In genomic region chr1:134512584-134512983, GRCm38 (mm10) we compare ENCODE assay signal across 11 mouse cellular contexts. TPM values are rescaled to one million over a fixed set of nuclear protein-coding genes. Genes with fewer than 3 reads are reported as not detected.
DNase-seq lines count a peak whose midpoint lies in the region; ATAC-seq and TF ChIP-seq lines count a peak whose summit lies in the region.
"Had no signal": no experiment of that assay in that cellular context is flagged by ENCODE, and none has a peak within 500 bp of the region (broad histone marks: within the 10 kb centered on the region; RNA-seq: fewer than 3 reads in every experiment).

No protein-coding gene starts in this region.

- no peaks in the 10 kb centered on the region for H3K9me3 ChIP-seq in forebrain, embryonic 13.5 days (replicated peaks)
- no peaks in the 10 kb centered on the region for H3K9me3 ChIP-seq in forebrain, embryonic 16.5 days (ENCODE audit: control insufficient read depth, low read length)
- H3K9me3 ChIP-seq in kidney, embryonic 15.5 days (replicated peaks), result no peaks in the 10 kb centered on the region
- no peaks in the 10 kb centered on the region for H3K9me3 ChIP-seq in embryonic facial prominence, embryonic 13.5 days
- no peaks in the 10 kb centered on the region for H3K9me3 ChIP-seq in liver, postnatal 0 days (ENCODE audit: low read length)
- H3K9me3 ChIP-seq: megakaryocyte, embryonic 14.5 days had no signal

- no peak overlapping the region for H3K27ac ChIP-seq in forebrain, embryonic 13.5 days
- no peak overlapping the region for H3K27ac ChIP-seq in forebrain, embryonic 16.5 days (ENCODE audit: low read length)
- no peak overlapping the region for H3K27ac ChIP-seq in kidney, embryonic 15.5 days
- no peak overlapping the region for H3K27ac ChIP-seq in embryonic facial prominence, embryonic 13.5 days
- H3K27ac ChIP-seq in liver, postnatal 0 days (ENCODE audit: low read depth), result no peak overlapping the region

- peaks cover 25% of the 10 kb centered on the region for H3K4me1 ChIP-seq in forebrain, embryonic 13.5 days
- H3K4me1 ChIP-seq in forebrain, embryonic 16.5 days (replicated peaks; ENCODE audit: control insufficient read depth, insufficient read depth, low read length), result peaks cover 15% of the 10 kb centered on the region
- H3K4me1 ChIP-seq in kidney, embryonic 15.5 days, result peaks cover 37% of the 10 kb centered on the region
- H3K4me1 ChIP-seq in embryonic facial prominence, embryonic 13.5 days, result peaks cover 35% of the 10 kb centered on the region
- 0 out of 2 replicates have a peak, but pooled peaks cover 6% of the 10 kb centered on the region for H3K4me1 ChIP-seq in liver, postnatal 0 days (ENCODE audit: insufficient read depth)

- no peak for TF ChIP-seq CTCF in liver, postnatal 0 days (IDR thresholded peaks at IDR 0.05; ENCODE audit: low read depth)

- H3K9ac ChIP-seq in forebrain, embryonic 13.5 days, result no peak overlapping the region
- no peak overlapping the region for H3K9ac ChIP-seq in forebrain, embryonic 16.5 days (replicated peaks; ENCODE audit: low read depth, low read length)
- no peak overlapping the region for H3K9ac ChIP-seq in kidney, embryonic 15.5 days
- no peak overlapping the region for H3K9ac ChIP-seq in embryonic facial prominence, embryonic 13.5 days
- no peak overlapping the region for H3K9ac ChIP-seq in liver, postnatal 0 days (replicated peaks)

- no peak for ATAC-seq in forebrain, embryonic 13.5 days
- no peak for ATAC-seq in forebrain, embryonic 16.5 days
- no peak for ATAC-seq in kidney, embryonic 15.5 days (replicated peaks; ENCODE audit: low FRiP score)
- no peak for ATAC-seq in embryonic facial prominence, embryonic 13.5 days (ENCODE audit: insufficient number of reproducible peaks, insufficient read depth, low FRiP score, low TSS enrichment, low read depth)
- ATAC-seq in liver, postnatal 0 days, result no peak

- TF ChIP-seq EP300 in liver, postnatal 0 days (IDR thresholded peaks at IDR 0.05; ENCODE audit: low read depth), result no peak

- no peak for DNase-seq in kidney, adult 18-20 months
- no peak for DNase-seq in liver, postnatal 0 days
- no peak for DNase-seq in yolk sac, embryonic 10.5 days (ENCODE audit: low spot score)
- DNase-seq in spleen, postnatal 14 days (ENCODE audit: low spot score in 2 of 2), result no peak
- DNase-seq: left cerebral cortex, postnatal 4 days; thymus, adult 18-20 months had no signal

- peaks cover 37% of the 10 kb centered on the region for H3K27me3 ChIP-seq in forebrain, embryonic 13.5 days
- H3K27me3 ChIP-seq in forebrain, embryonic 16.5 days (replicated peaks; ENCODE audit: control insufficient read depth, insufficient read depth, low read length), result peaks cover 11% of the 10 kb centered on the region; the same call in 1 of the 2 replicates
- peaks cover 14% of the 10 kb centered on the region for H3K27me3 ChIP-seq in kidney, embryonic 15.5 days
- peaks cover 38% of the 10 kb centered on the region for H3K27me3 ChIP-seq in embryonic facial prominence, embryonic 13.5 days
- peaks cover 22% of the 10 kb centered on the region; the same call in 1 of the 2 replicates for H3K27me3 ChIP-seq in liver, postnatal 0 days (ENCODE audit: insufficient read depth, low read length)

- 47% methylated on average over 6 of the region's 6 CpGs for WGBS in forebrain, embryonic 13.5 days
- WGBS in forebrain, embryonic 16.5 days, result 48% methylated on average over 6 of the region's 6 CpGs
- WGBS in kidney, embryonic 15.5 days, result 50% methylated on average over 6 of the region's 6 CpGs
- 47% methylated on average over 6 of the region's 6 CpGs for WGBS in embryonic facial prominence, embryonic 13.5 days
- 57% methylated on average over 6 of the region's 6 CpGs for WGBS in liver, postnatal 0 days (ENCODE audit: insufficient replicate concordance)

- peak overlapping the region; percentile 70 for H3K4me2 ChIP-seq in forebrain, embryonic 13.5 days
- H3K4me2 ChIP-seq in forebrain, embryonic 16.5 days (ENCODE audit: low read length), result no peak overlapping the region
- H3K4me2 ChIP-seq in kidney, embryonic 15.5 days, result peak overlapping the region; percentile 84
- peak overlapping the region; percentile 76 for H3K4me2 ChIP-seq in embryonic facial prominence, embryonic 13.5 days
- H3K4me2 ChIP-seq in liver, postnatal 0 days (ENCODE audit: low read depth, low read length), result peak overlapping the region; percentile 72; the same call in 1 of the 2 replicates

- H3K36me3 ChIP-seq in forebrain, embryonic 13.5 days (ENCODE audit: poor library complexity, severe bottlenecking), result peaks cover 11% of the 10 kb centered on the region
- H3K36me3 ChIP-seq in forebrain, embryonic 16.5 days (ENCODE audit: control insufficient read depth, insufficient read depth), result no peaks in the 10 kb centered on the region
- H3K36me3 ChIP-seq in kidney, embryonic 15.5 days, result peaks cover 14% of the 10 kb centered on the region
- H3K36me3 ChIP-seq in embryonic facial prominence, embryonic 13.5 days, result peaks cover 15% of the 10 kb centered on the region
- H3K36me3 ChIP-seq in liver, postnatal 0 days (replicated peaks; ENCODE audit: insufficient read depth, low read length), result peaks cover 8% of the 10 kb centered on the region; the same call in 1 of the 2 replicates

- no peak overlapping the region for H3K4me3 ChIP-seq in forebrain, embryonic 13.5 days
- no peak overlapping the region for H3K4me3 ChIP-seq in forebrain, embryonic 16.5 days (replicated peaks; ENCODE audit: low read length)
- no peak overlapping the region for H3K4me3 ChIP-seq in kidney, embryonic 15.5 days (replicated peaks)
- H3K4me3 ChIP-seq in embryonic facial prominence, embryonic 13.5 days, result no peak overlapping the region
- no peak overlapping the region for H3K4me3 ChIP-seq in liver, postnatal 0 days (ENCODE audit: low read depth, low read length)

RNA-seq across cellular contexts. Expression of gene Rabif, which starts 18.1 kb away (rescaled TPM):
- polyA plus RNA-seq in forebrain, embryonic 13.5 days (2015; fragmentation: Nextera tagmentation; extraction: Ambion mirVana), result 45.4 and 46.2 TPM in 2 replicates
- 63.0 and 63.7 TPM in 2 replicates for polyA plus RNA-seq in forebrain, embryonic 16.5 days (2015; fragmentation: Nextera tagmentation; extraction: Ambion mirVana)
- 43.6 and 44.3 TPM in 2 replicates for polyA plus RNA-seq in kidney, embryonic 15.5 days (2015; fragmentation: Nextera tagmentation; extraction: Ambion mirVana)
- 41.1 and 41.6 TPM in 2 replicates for polyA plus RNA-seq in embryonic facial prominence, embryonic 13.5 days (2015; fragmentation: Nextera tagmentation; extraction: Ambion mirVana)
- polyA plus RNA-seq in liver, postnatal 0 days (2015; fragmentation: Nextera tagmentation; extraction: Ambion mirVana), result 12.4 and 13.2 TPM in 2 replicates

RNA-seq across cellular contexts. Expression of gene Mgat4e, which starts 36.9 kb away (rescaled TPM):
- polyA plus RNA-seq in forebrain, embryonic 13.5 days (2015; fragmentation: Nextera tagmentation; extraction: Ambion mirVana), result not detected in 2 replicates
- polyA plus RNA-seq in forebrain, embryonic 16.5 days (2015; fragmentation: Nextera tagmentation; extraction: Ambion mirVana), result not detected in 2 replicates
- polyA plus RNA-seq in kidney, embryonic 15.5 days (2015; fragmentation: Nextera tagmentation; extraction: Ambion mirVana), result not detected in 2 replicates
- not detected in 2 replicates for polyA plus RNA-seq in embryonic facial prominence, embryonic 13.5 days (2015; fragmentation: Nextera tagmentation; extraction: Ambion mirVana)
- not detected in 2 replicates for polyA plus RNA-seq in liver, postnatal 0 days (2015; fragmentation: Nextera tagmentation; extraction: Ambion mirVana)

RNA-seq across cellular contexts. Expression of gene Kdm5b, which starts 47.4 kb away (rescaled TPM):
- 95.4 and 96.5 TPM in 2 replicates for polyA plus RNA-seq in forebrain, embryonic 13.5 days (2015; fragmentation: Nextera tagmentation; extraction: Ambion mirVana)
- polyA plus RNA-seq in forebrain, embryonic 16.5 days (2015; fragmentation: Nextera tagmentation; extraction: Ambion mirVana), result 103 and 109 TPM in 2 replicates
- polyA plus RNA-seq in kidney, embryonic 15.5 days (2015; fragmentation: Nextera tagmentation; extraction: Ambion mirVana), result 54.2 and 56.2 TPM in 2 replicates
- polyA plus RNA-seq in embryonic facial prominence, embryonic 13.5 days (2015; fragmentation: Nextera tagmentation; extraction: Ambion mirVana), result 88.9 and 93.9 TPM in 2 replicates
- polyA plus RNA-seq in liver, postnatal 0 days (2015; fragmentation: Nextera tagmentation; extraction: Ambion mirVana), result 5.8 and 6.4 TPM in 2 replicates

RNA-seq across cellular contexts. Expression of gene Klhl12, which starts 57.3 kb away (rescaled TPM):
- 34.5 and 37.0 TPM in 2 replicates for polyA plus RNA-seq in forebrain, embryonic 13.5 days (2015; fragmentation: Nextera tagmentation; extraction: Ambion mirVana)
- 42.5 and 44.6 TPM in 2 replicates for polyA plus RNA-seq in forebrain, embryonic 16.5 days (2015; fragmentation: Nextera tagmentation; extraction: Ambion mirVana)
- polyA plus RNA-seq in kidney, embryonic 15.5 days (2015; fragmentation: Nextera tagmentation; extraction: Ambion mirVana), result 31.3 and 32.6 TPM in 2 replicates
- 31.7 and 33.1 TPM in 2 replicates for polyA plus RNA-seq in embryonic facial prominence, embryonic 13.5 days (2015; fragmentation: Nextera tagmentation; extraction: Ambion mirVana)
- 12.3 and 13.2 TPM in 2 replicates for polyA plus RNA-seq in liver, postnatal 0 days (2015; fragmentation: Nextera tagmentation; extraction: Ambion mirVana)
